ENCODE assay signal across 20 mouse cellular contexts in the genomic region with DNA sequence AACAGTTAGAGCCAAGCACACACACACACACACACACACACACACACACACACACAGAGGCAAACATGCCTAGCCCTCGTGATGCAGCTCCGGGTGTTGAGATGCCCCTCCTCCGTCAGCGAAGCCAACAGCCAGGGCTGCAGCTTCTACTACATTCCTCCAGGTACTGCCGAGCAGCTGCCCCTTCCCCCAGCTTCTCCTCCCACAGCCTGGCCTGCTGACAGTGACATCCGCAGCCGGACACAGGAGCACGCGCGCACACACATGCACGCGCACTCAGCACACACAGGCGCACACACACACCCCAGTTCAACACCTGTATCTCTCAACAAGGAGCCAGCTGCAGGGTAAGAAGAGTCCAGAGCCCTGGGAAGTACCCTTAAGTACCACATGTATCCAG. TPM values are rescaled to one million over a fixed set of nuclear protein-coding genes. Genes with fewer than 3 reads are reported as not detected.
DNase-seq lines count a peak whose midpoint lies in the region; ATAC-seq and TF ChIP-seq lines count a peak whose summit lies in the region.
"Had no signal": no experiment of that assay in that cellular context is flagged by ENCODE, and none has a peak within 500 bp of the region (broad histone marks: within the 10 kb centered on the region; RNA-seq: fewer than 3 reads in every experiment).

No protein-coding gene starts in this region.

- 0 out of 2 replicates have a peak overlapping the region, but pooled peaks have one; percentile 1 for H3K4me2 ChIP-seq in forebrain, embryonic 12.5 days
- H3K4me2 ChIP-seq in forebrain, embryonic 11.5 days (ENCODE audit: low read depth, low read length, severe bottlenecking), result no peak overlapping the region
- peak overlapping the region; percentile 82 for H3K4me2 ChIP-seq in neural tube, embryonic 12.5 days (replicated peaks)
- peak overlapping the region; percentile 68 for H3K4me2 ChIP-seq in hindbrain, postnatal 0 days (ENCODE audit: low read depth, low read length)
- H3K4me2 ChIP-seq: heart, embryonic 11.5 days; lung, embryonic 15.5 days had no signal

- DNase-seq in forebrain, embryonic 11.5 days (ENCODE audit: low spot score), result no peak
- DNase-seq in neural tube, embryonic 10.5 days (ENCODE audit: extremely low spot score, low spot score), result no peak
- peak; percentile 54 for DNase-seq in hindbrain, postnatal 0 days (ENCODE audit: low spot score)
- DNase-seq in right cerebral cortex, postnatal 4 days, result peak; percentile 30
- DNase-seq in thymus, adult 18-20 months, result no peak
- DNase-seq in spleen, postnatal 10 days (ENCODE audit: low spot score in 2 of 2), result no peak
- DNase-seq: adrenal gland, adult 8-10 months; cerebellum, postnatal 10 days; gastrocnemius, postnatal 14 days; heart, postnatal 36 days; kidney, adult 11 months; kidney, postnatal 14 days; layer of hippocampus, postnatal 36 days; spleen, adult 18-20 months had no signal

- H3K9ac ChIP-seq in forebrain, embryonic 12.5 days, result no peak overlapping the region
- H3K9ac ChIP-seq in forebrain, embryonic 11.5 days (ENCODE audit: low read length), result no peak overlapping the region
- no peak overlapping the region for H3K9ac ChIP-seq in neural tube, embryonic 12.5 days
- H3K9ac ChIP-seq in hindbrain, postnatal 0 days (replicated peaks; ENCODE audit: low read length), result peak overlapping the region; percentile 69
- H3K9ac ChIP-seq: lung, embryonic 15.5 days had no signal

- TF ChIP-seq CTCF in hindbrain, postnatal 0 days (IDR thresholded peaks at IDR 0.05; ENCODE audit: low read depth), result no peak

- 64% methylated on average over 13 of the region's 13 CpGs for WGBS in forebrain, embryonic 12.5 days
- 58% methylated on average over 13 of the region's 13 CpGs for WGBS in forebrain, embryonic 11.5 days
- WGBS in neural tube, embryonic 12.5 days, result 56% methylated on average over 13 of the region's 13 CpGs
- WGBS in hindbrain, postnatal 0 days, result 40% methylated on average over 13 of the region's 13 CpGs

- H3K4me3 ChIP-seq in forebrain, embryonic 12.5 days (replicated peaks), result no peak overlapping the region
- no peak overlapping the region for H3K4me3 ChIP-seq in forebrain, embryonic 11.5 days (ENCODE audit: low read depth, low read length)
- H3K4me3 ChIP-seq in neural tube, embryonic 12.5 days, result no peak overlapping the region
- peak overlapping the region; percentile 57 for H3K4me3 ChIP-seq in hindbrain, postnatal 0 days (ENCODE audit: low read length)
- H3K4me3 ChIP-seq: lung, embryonic 15.5 days had no signal

- no peaks in the 10 kb centered on the region for H3K36me3 ChIP-seq in forebrain, embryonic 12.5 days (replicated peaks)
- H3K36me3 ChIP-seq in forebrain, embryonic 11.5 days (ENCODE audit: control insufficient read depth, insufficient read depth, low read length), result no peaks in the 10 kb centered on the region
- no peaks in the 10 kb centered on the region for H3K36me3 ChIP-seq in neural tube, embryonic 12.5 days
- no peaks in the 10 kb centered on the region for H3K36me3 ChIP-seq in hindbrain, postnatal 0 days (ENCODE audit: insufficient read depth, low read length)
- H3K36me3 ChIP-seq: lung, embryonic 15.5 days had no signal

- no peak for ATAC-seq in forebrain, embryonic 12.5 days (ENCODE audit: low FRiP score)
- no peak for ATAC-seq in forebrain, embryonic 11.5 days (replicated peaks; ENCODE audit: low FRiP score)
- no peak for ATAC-seq in neural tube, embryonic 12.5 days (ENCODE audit: low FRiP score, low read depth)
- ATAC-seq in hindbrain, postnatal 0 days, result no peak

- no peak overlapping the region for H3K27ac ChIP-seq in forebrain, embryonic 12.5 days
- no peak overlapping the region for H3K27ac ChIP-seq in forebrain, embryonic 11.5 days (ENCODE audit: low read depth, low read length)
- H3K27ac ChIP-seq in neural tube, embryonic 12.5 days, result no peak overlapping the region
- peak overlapping the region; percentile 84 for H3K27ac ChIP-seq in hindbrain, postnatal 0 days
- H3K27ac ChIP-seq: lung, embryonic 15.5 days had no signal

- peaks cover 37% of the 10 kb centered on the region for H3K4me1 ChIP-seq in forebrain, embryonic 12.5 days
- peaks cover 17% of the 10 kb centered on the region for H3K4me1 ChIP-seq in forebrain, embryonic 11.5 days (replicated peaks; ENCODE audit: control insufficient read depth, insufficient read depth, low read length)
- H3K4me1 ChIP-seq in neural tube, embryonic 12.5 days, result peaks cover 29% of the 10 kb centered on the region
- peaks cover 34% of the 10 kb centered on the region for H3K4me1 ChIP-seq in hindbrain, postnatal 0 days (ENCODE audit: insufficient read depth, low read length)

- H3K27me3 ChIP-seq in forebrain, embryonic 12.5 days, result peaks cover 89% of the 10 kb centered on the region
- peaks cover 57% of the 10 kb centered on the region for H3K27me3 ChIP-seq in forebrain, embryonic 11.5 days (ENCODE audit: control insufficient read depth, insufficient read depth, low read length)
- H3K27me3 ChIP-seq in neural tube, embryonic 12.5 days (replicated peaks), result peaks cover 80% of the 10 kb centered on the region
- H3K27me3 ChIP-seq in hindbrain, postnatal 0 days (ENCODE audit: insufficient read depth, low read length), result no peaks in the 10 kb centered on the region

- no peaks in the 10 kb centered on the region for H3K9me3 ChIP-seq in forebrain, embryonic 12.5 days
- no peaks in the 10 kb centered on the region for H3K9me3 ChIP-seq in forebrain, embryonic 11.5 days (ENCODE audit: control insufficient read depth, low read length)
- H3K9me3 ChIP-seq in neural tube, embryonic 12.5 days, result no peaks in the 10 kb centered on the region
- no peaks in the 10 kb centered on the region for H3K9me3 ChIP-seq in hindbrain, postnatal 0 days (ENCODE audit: low read length)
- H3K9me3 ChIP-seq: lung, embryonic 15.5 days had no signal

RNA-seq across cellular contexts. Expression of a gene that starts 1.6 kb away (rescaled TPM):
- 1.2 TPM in 2 replicates for polyA plus RNA-seq in forebrain, embryonic 12.5 days (2016; fragmentation: Nextera tagmentation; extraction: Ambion mirVana)
- 0.08 and 0.20 TPM in 2 replicates for polyA plus RNA-seq in forebrain, embryonic 11.5 days (2014; fragmentation: Nextera tagmentation; extraction: Ambion mirVana)
- polyA plus RNA-seq in neural tube, embryonic 12.5 days (2016; fragmentation: Nextera tagmentation; extraction: Ambion mirVana), result 1.9 and 2.0 TPM in 2 replicates
- total RNA-seq in hindbrain, postnatal 0 days (2014; rRNA removed), result 40.9 and 43.1 TPM in 2 replicates
- 8.4 and 9.1 TPM in 2 replicates for polyA plus RNA-seq in hindbrain, postnatal 0 days (2015; fragmentation: Nextera tagmentation; extraction: Ambion mirVana)
- total RNA-seq: liver, adult 2 months; megakaryocyte-erythroid progenitor cell, adult 5-6 weeks had no signal
- polyA plus RNA-seq: heart, embryonic 11.5 days; liver, adult 2 months had no signal

RNA-seq across cellular contexts. Expression of a gene that starts 56.3 kb away (rescaled TPM):
- 137 and 147 TPM in 2 replicates for polyA plus RNA-seq in forebrain, embryonic 12.5 days (2016; fragmentation: Nextera tagmentation; extraction: Ambion mirVana)
- polyA plus RNA-seq in forebrain, embryonic 11.5 days (2014; fragmentation: Nextera tagmentation; extraction: Ambion mirVana), result 108 and 113 TPM in 2 replicates
- 65.3 and 72.9 TPM in 2 replicates for polyA plus RNA-seq in neural tube, embryonic 12.5 days (2016; fragmentation: Nextera tagmentation; extraction: Ambion mirVana)
- 12.7 and 15.2 TPM in 2 replicates for total RNA-seq in hindbrain, postnatal 0 days (2014; rRNA removed)
- polyA plus RNA-seq in hindbrain, postnatal 0 days (2015; fragmentation: Nextera tagmentation; extraction: Ambion mirVana), result 16.6 and 17.9 TPM in 2 replicates

Comparison
In these comparisons a context has a peak if more than half of its experiments do, and no peak if none do; other contexts are left out.
1. DNase-seq: peak in hindbrain, postnatal 0 days (single experiment) and right cerebral cortex, postnatal 4 days (single experiment); none in forebrain, embryonic 11.5 days (single experiment), neural tube, embryonic 10.5 days (single experiment), thymus, adult 18-20 months (0 of 2) and spleen, postnatal 10 days (0 of 2).